Mouse (Mus musculus) adrenal gland, adult 8-10 months (tissue): Measurements from ENCODE around the gene Gm20388. TPM values are rescaled to one million over a fixed set of nuclear protein-coding genes. Genes with fewer than 3 reads are reported as not detected.
"Not testable (repeated sequence)": the region's sequence is repeated elsewhere in the genome, so short reads cannot be mapped to it uniquely, and the experiment has no call there.

Source experiments
- DNase-seq: peaks from one replicate; pipeline ENCODE4 v3.0.0; 2022
- total RNA-seq, 4 experiments: library from RNA; stranded (reverse); gene quantifications; 2 replicates each; pipeline ENCODE4 v1.2.4; 2022

Gene Gm20388
- total RNA-seq, 4 experiments from 2014 or later, result 1.7 to 16.9 (median 5.8) TPM

- no peak for DNase-seq
These were observed 3094.7 kb downstream of the Gm20388 start for GRCm38 (mm10) chr8:123005328-123005727.

DNA sequence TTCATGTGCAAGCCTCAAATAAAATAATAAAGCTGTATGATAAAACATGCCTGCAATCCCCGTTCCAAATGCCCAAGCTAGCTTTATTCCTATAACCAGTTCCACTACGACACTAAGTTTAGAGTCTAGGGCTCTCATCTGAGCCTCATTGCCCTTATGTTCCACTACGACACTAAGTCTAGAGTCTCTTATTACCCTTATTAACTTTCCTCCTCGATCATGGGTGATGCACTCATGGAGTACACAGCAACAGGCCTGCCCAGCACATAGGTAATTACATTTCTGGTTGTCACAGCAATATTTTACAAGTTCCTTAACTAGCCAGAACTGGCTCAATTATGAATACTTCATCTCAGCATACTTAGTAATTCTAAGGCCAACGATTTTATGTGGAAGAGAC lies 3095.2 kb downstream of the Gm20388 start:
- DNase-seq, result no peak

- no peak for DNase-seq
These were observed 3100.7 kb downstream of the Gm20388 start for GRCm38 (mm10) chr8:123011321-123011720.

DNA sequence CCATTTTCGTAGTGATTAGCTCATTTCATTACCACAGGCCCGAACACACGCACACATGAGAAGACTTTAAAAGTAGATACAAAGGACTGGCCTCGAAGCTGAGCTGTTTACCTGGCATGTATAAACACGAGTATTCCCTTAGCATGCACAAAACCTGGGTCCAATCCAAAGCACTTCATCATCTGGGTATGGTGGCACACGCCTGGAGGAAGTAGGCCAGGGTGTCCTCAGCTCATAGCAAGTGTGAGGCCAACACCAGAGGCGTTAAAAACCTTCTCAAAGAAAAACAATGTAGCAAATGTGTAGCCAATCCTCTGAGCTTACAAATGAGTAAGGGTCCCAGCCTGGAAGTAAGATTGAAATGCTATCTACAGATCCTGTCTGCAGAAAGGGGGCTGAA lies 3103.8 kb downstream of the Gm20388 start:
- DNase-seq, result no peak

GRCm38 (mm10) chr8:123015074-123015473 lies 3104.4 kb downstream of the Gm20388 start:
- no peak for DNase-seq

GRCm38 (mm10) chr8:123017143-123017542 lies 3106.5 kb downstream of the Gm20388 start:
- no peak for DNase-seq

DNA sequence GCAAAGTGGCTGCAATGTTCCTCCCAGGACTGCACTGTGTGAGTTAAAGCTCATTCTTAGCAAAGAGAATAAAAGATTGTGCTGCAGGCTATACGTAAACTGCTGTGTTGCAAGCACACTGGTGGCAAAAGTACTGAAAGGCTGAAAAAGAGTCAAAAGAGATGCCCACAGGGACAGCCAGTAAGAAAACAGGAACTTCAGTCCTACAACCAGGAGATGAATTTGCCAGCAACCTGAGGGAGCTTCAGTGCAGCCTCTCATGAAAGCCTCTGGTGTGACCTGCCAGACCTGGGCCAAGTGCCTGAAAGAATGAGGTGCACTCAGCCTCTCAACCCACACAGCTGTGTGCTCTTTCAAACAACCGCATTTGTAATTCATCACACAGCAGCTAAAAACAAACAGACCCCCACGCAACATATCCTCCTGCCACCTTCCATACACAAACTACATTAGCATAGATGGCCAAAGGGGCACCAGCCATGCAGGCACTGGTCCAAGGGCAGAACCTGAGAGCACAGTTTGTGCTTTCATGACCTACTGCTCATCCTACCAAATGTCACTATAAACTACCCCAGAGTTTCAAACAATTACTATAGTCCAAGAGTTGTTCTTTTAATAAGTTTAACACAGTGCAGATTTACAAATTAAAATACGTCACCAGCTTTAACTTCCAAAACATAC lies 3108.0 kb downstream of the Gm20388 start:
- DNase-seq, result no peak

GRCm38 (mm10) chr8:123020084-123020483 lies 3109.4 kb downstream of the Gm20388 start:
- no peak for DNase-seq

GRCm38 (mm10) chr8:123020859-123021258 lies 3110.2 kb downstream of the Gm20388 start:
- no peak for DNase-seq

DNA sequence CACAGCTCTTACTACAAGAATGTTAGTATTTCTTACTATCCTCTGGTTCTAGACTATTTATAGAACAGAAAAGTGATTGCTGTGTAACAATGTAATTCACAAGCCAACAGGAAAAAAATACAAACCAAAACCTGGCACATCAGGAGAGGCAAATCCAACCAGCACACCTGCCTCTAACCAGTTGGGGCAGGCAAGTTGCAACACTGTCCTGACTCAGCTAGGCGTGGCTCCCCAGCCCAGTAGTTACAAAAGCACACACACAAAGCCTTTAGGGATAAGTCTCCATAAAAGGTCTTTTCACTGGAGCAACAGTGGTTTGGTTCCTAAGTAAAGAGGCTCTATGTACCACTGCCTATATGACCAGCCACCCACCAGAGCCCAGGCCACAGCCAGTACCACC lies 3110.6 kb downstream of the Gm20388 start:
- DNase-seq, result no peak

DNA sequence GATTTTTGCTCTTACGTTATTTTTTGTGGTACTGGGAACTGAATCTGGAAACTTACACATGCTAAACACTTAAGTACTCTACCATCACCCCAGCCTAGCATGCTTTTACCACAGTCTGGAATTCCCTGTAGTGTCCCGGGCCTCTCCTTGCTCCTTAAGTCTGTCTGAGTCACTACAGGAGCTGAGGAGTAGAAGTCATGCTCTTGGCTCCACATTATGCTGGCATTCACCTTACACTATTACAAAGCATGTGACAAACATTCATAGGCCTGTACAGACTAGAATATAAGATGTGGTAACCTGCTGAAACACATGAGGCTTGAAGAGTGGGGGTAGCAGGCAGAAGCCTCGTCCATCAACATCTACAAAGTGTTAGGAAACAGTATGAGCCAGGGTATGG lies 3112.1 kb downstream of the Gm20388 start:
- no peak for DNase-seq

DNA sequence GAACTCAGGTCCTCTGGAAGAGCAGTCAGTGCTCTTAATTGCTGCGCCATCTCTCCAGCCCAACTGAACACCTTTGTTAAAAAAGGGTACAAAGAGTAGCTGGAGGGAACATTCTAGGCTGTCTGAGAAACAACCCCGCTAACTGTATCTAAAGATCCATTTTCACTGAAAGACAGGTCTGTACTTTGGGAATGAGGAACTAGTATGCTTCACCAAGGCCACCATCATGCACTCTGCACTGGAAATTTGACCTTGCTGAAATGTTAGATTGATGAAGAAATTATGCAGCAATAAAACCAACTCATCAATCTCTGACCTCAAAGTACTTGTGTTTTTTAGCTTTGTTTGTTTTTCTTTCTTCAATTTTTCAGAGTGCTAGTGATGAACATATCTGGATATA lies 3113.6 kb downstream of the Gm20388 start:
- no peak for DNase-seq

DNA sequence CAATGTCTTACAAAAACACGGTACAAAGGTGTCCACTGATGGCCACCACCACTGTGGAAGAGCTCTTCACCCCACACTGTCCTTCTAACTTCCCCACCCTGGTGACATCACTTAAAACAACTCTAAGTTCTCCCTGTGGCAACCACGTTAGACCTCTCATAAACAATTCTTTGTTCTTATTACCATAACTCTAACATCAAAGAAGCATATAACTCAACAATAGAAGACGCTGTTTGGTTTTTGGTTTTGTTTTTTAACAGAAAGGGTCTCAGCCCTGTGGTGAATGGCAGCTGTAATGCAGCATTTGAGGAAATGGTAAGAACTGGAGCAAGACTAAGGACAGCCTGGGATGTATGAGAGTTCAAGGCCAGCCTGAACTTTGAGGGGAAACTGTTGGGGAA lies 3115.3 kb downstream of the Gm20388 start:
- DNase-seq, result no peak

GRCm38 (mm10) chr8:123027786-123028185 lies 3117.1 kb downstream of the Gm20388 start:
- DNase-seq, result no peak

DNA sequence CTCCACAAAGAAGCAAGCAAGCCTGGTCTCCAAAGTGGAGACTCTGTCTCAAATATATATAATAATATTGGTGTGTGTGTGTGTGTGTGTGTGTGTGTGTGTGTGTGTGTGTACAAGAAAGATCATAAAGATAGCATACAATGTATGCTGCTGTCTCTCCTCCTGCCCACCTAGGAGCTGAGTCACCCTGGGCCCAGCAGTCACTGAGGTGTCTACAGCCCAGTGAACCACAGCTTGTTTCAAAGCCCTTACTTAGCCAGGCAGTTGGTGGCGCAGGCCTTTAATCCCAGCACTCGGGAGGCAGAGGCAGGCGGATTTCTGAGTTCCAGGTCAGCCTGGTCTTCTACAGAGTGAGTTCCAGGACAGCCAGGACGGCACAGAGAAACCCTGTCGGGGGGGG lies 3119.4 kb downstream of the Gm20388 start:
- DNase-seq, result not testable (repeated sequence)

DNA sequence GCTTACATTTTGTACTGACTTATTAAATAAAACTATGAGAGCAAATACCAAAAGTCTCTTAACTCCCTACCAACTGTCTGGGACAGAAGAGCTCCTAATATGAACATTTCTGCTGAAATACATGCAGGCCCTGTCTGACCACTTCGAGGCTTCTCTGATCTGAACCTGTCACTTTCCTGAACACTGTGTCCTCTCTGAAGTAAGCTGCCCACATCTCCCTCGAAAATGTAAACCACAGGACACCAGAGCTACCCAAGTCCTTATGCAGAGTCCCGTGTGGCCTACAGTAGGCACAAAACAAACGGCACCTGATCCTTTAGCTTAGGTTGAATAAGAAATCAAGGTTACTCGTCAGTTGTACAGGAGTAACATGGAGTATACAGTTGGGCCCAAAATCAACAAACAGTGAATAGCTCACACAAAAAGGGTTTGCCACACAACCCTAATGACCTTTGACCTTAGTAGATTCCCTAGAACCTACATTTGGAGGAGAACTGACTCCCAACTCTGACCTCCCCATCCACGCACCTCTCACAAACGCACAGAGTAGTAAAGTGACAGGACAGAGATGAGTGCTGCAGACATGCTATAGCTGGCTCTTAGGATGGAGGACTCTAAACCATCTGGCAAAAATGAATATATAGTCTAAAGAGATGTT lies 3120.8 kb downstream of the Gm20388 start:
- no peak for DNase-seq

DNA sequence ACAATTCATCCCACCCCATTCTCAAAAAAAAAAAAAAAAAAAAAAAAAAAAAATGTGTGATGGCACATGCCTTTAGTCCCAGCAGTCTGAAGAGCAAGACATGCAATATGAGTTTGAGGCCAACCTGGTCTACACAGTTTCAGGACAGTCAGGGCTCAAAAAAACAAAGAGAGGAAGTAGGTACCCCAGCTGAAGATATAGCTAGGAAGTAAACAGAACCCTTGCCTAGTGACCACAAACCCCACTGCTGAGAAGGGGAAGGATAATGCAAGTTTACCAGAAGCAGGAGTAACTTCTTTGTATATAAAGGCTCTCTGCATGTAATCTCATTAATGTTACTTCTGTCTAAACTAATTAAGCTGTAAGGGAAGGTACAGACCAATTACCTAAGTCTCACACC lies 3122.1 kb downstream of the Gm20388 start:
- DNase-seq, result no peak

DNA sequence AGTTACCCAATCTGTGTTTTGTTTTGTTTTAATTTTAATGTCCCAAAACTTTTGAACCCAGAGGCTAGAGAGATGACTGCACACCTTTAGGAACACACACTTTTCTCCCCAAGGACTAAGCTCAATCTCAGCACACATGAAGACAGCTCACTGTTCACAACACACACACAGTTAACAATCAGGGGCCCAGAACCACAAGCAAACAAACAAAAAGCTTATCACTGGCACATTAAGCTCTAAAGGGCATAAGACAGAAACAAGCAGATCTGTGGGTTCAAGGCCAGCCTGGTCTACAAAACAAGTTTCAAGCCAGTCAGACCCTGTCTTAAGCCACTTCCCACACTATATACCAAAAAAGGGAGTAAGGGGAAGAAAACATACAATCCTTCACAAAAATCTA lies 3122.8 kb downstream of the Gm20388 start:
- DNase-seq, result no peak

GRCm38 (mm10) chr8:123034171-123034570 lies 3123.5 kb downstream of the Gm20388 start:
- no peak for DNase-seq

DNA sequence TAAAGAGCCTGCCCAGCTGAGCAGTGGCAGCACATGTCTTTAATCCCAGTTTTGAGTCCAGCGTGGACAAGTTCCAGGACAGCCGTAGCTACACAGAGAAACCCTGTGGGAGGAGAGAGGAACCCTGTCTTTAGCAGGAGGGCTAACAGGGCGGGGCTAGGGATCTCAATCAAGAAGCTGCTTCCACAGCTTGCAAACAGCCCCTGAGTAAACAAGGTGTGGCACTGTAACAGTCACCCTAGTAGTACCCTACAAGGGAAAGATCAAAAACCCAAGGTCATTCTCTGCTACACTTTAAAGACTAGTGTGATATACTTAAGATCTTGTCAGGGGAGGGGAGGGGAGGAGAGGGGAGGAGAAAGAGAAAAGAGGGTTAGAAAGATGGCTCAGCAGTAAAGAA lies 3126.3 kb downstream of the Gm20388 start:
- DNase-seq, result no peak

DNA sequence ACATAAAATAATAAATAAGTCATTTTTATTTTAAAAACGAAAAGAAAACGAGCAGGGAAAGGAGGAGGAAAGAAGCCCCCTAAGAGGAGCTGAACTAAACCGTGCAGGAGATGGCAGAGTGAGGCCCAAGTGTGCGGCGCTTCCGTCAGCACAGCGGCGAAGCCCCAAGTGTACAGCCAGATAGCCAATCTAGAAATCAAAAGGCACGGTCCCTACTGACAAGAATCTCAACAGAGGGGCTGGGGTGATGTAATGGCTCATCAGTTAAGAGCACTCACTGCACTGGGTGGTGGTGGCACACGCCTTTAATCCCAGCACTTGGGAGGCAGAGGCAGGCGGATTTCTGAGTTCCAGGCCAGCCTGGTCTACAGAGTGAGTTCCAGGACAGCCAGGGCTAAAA lies 3126.8 kb downstream of the Gm20388 start:
- DNase-seq, result no peak

DNA sequence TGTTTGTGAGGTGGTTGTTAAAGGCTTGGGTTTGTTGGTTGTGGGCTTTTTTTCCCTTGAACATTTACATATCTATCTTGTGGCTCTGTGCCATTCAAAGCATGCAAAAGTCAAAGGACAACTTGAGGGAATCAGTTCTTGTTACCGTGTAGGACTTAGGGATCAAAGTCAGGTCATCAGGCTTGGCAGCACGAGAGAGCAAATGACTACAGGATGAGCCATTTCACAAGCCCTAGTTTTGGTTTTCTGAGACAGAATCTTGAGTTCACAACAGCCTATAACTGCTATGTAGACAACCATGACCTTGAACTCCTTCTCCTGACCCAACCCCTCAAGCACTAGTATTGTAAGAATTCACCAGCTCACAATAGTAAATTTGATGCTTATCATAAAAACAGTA lies 3127.7 kb downstream of the Gm20388 start:
- no peak for DNase-seq

- DNase-seq, result no peak
These were observed 3128.9 kb downstream of the Gm20388 start for GRCm38 (mm10) chr8:123039376-123040109.
